ENCODE assay signal across 23 mouse cellular contexts in genomic region chr9:59654450-59654983, GRCm38 (mm10). TPM values are rescaled to one million over a fixed set of nuclear protein-coding genes. Genes with fewer than 3 reads are reported as not detected.
DNase-seq lines count a peak whose midpoint lies in the region; ATAC-seq and TF ChIP-seq lines count a peak whose summit lies in the region.
"Had no signal": no experiment of that assay in that cellular context is flagged by ENCODE, and none has a peak within 500 bp of the region (broad histone marks: within the 10 kb centered on the region; RNA-seq: fewer than 3 reads in every experiment).

No protein-coding gene starts in this region.

- no peaks in the 10 kb centered on the region for H3K9me3 ChIP-seq in midbrain, embryonic 11.5 days (ENCODE audit: control insufficient read depth, low read length)
- H3K9me3 ChIP-seq in midbrain, embryonic 14.5 days (ENCODE audit: control insufficient read depth, low read length): no peaks in the 10 kb centered on the region
- H3K9me3 ChIP-seq: embryonic facial prominence, embryonic 12.5 days; forebrain, embryonic 15.5 days; heart, embryonic 15.5 days; hindbrain, embryonic 13.5 days had no signal

- H3K9ac ChIP-seq in midbrain, embryonic 11.5 days (ENCODE audit: low read length): no peak overlapping the region
- no peak overlapping the region for H3K9ac ChIP-seq in midbrain, embryonic 14.5 days (replicated peaks; ENCODE audit: low read length)
- H3K9ac ChIP-seq: embryonic facial prominence, embryonic 12.5 days; forebrain, embryonic 15.5 days; heart, embryonic 15.5 days; hindbrain, embryonic 13.5 days had no signal

- 97% methylated on average over 2 of the region's 2 CpGs for WGBS in midbrain, embryonic 11.5 days
- 93% methylated on average over 2 of the region's 2 CpGs for WGBS in midbrain, embryonic 14.5 days
- 52% methylated on average over 2 of the region's 2 CpGs for WGBS in macrophage (ENCODE audit: missing documents)

- peaks cover 44% of the 10 kb centered on the region for H3K79me2 ChIP-seq in macrophage (ENCODE audit: inconsistent target)

- peaks cover 3% of the 10 kb centered on the region; the same call in 1 of the 2 replicates for H3K36me3 ChIP-seq in midbrain, embryonic 11.5 days (ENCODE audit: control insufficient read depth, insufficient read depth, low read length)
- peaks cover 27% of the 10 kb centered on the region for H3K36me3 ChIP-seq in midbrain, embryonic 14.5 days (ENCODE audit: control insufficient read depth, insufficient read depth, low read length)
- peaks cover 2% of the 10 kb centered on the region; the same call in 1 of the 2 replicates for H3K36me3 ChIP-seq in macrophage (ENCODE audit: inconsistent target)

- H3K4me3 ChIP-seq in gastrocnemius, adult 2 months: no peak overlapping the region
- H3K4me3 ChIP-seq in midbrain, embryonic 11.5 days (ENCODE audit: low read depth, low read length): no peak overlapping the region
- H3K4me3 ChIP-seq in midbrain, embryonic 14.5 days (replicated peaks; ENCODE audit: low read depth, low read length): no peak overlapping the region
- H3K4me3 ChIP-seq in macrophage (ENCODE audit: inconsistent target): peak overlapping the region; percentile 52; the same call in 1 of the 2 replicates
- H3K4me3 ChIP-seq: embryonic facial prominence, embryonic 12.5 days; forebrain, embryonic 15.5 days; heart, adult 2 months; heart, embryonic 15.5 days; hindbrain, embryonic 13.5 days had no signal

- intact Hi-C loops in gastrocnemius, adult 2 months (cut with DNase I): no loop called here
- intact Hi-C loops in gastrocnemius, postnatal 14 days (cut with DNase I; ENCODE audit: low total_unique reads): no loop called here

- peaks cover 6% of the 10 kb centered on the region for H3K4me1 ChIP-seq in midbrain, embryonic 11.5 days (ENCODE audit: control insufficient read depth, insufficient read depth, low read length)
- H3K4me1 ChIP-seq in midbrain, embryonic 14.5 days (ENCODE audit: control insufficient read depth, insufficient read depth, low read length): peaks cover 19% of the 10 kb centered on the region

- peak overlapping the region; percentile 99; the same call in 1 of the 2 replicates for H3K27ac ChIP-seq in gastrocnemius, adult 2 months
- no peak overlapping the region for H3K27ac ChIP-seq in midbrain, embryonic 11.5 days (ENCODE audit: low read depth, low read length)
- H3K27ac ChIP-seq in midbrain, embryonic 14.5 days (replicated peaks; ENCODE audit: low read depth, low read length): no peak overlapping the region
- peak overlapping the region; percentile 86 for H3K27ac ChIP-seq in macrophage
- H3K27ac ChIP-seq: embryonic facial prominence, embryonic 12.5 days; forebrain, embryonic 15.5 days; heart, adult 2 months; hindbrain, embryonic 13.5 days had no signal

- no peak for ATAC-seq in midbrain, embryonic 11.5 days (ENCODE audit: low FRiP score)
- ATAC-seq in midbrain, embryonic 14.5 days (ENCODE audit: low FRiP score, low TSS enrichment): no peak
- ATAC-seq in megakaryocyte progenitor cell, adult 5-6 weeks (replicated peaks; ENCODE audit: poor library complexity): no peak
- ATAC-seq: forebrain, embryonic 15.5 days; hindbrain, postnatal 0 days had no signal

- DNase-seq in gastrocnemius, adult 2 months: no peak
- DNase-seq in gastrocnemius, postnatal 14 days: no peak
- DNase-seq in midbrain, embryonic 11.5 days (ENCODE audit: low spot score, missing footprints): peak; percentile 21
- DNase-seq in midbrain, embryonic 14.5 days: no peak
- no peak for DNase-seq in layer of hippocampus, postnatal 10 days (ENCODE audit: low spot score in 2 of 2)
- DNase-seq: adrenal gland, adult 8-10 months; adrenal gland, postnatal 36 days; cerebellum, adult 11 months; cerebellum, adult 8-10 months; cerebellum, postnatal 14 days; embryo, embryonic 11 days; gastrocnemius, postnatal 10 days; heart, adult 2 months; heart, postnatal 14 days had no signal

- H3K4me2 ChIP-seq in midbrain, embryonic 11.5 days: no peak overlapping the region
- H3K4me2 ChIP-seq in midbrain, embryonic 14.5 days (ENCODE audit: low read length): no peak overlapping the region
- H3K4me2 ChIP-seq: embryonic facial prominence, embryonic 12.5 days; forebrain, embryonic 15.5 days had no signal

- TF ChIP-seq CTCF in gastrocnemius, adult 2 months (IDR thresholded peaks at IDR 0.05): no peak

- no peaks in the 10 kb centered on the region for H3K27me3 ChIP-seq in midbrain, embryonic 11.5 days (ENCODE audit: control insufficient read depth, insufficient read depth, low read length)
- no peaks in the 10 kb centered on the region for H3K27me3 ChIP-seq in midbrain, embryonic 14.5 days (ENCODE audit: control insufficient read depth, insufficient read depth, low read length)
- H3K27me3 ChIP-seq: CH12.LX; embryonic facial prominence, embryonic 12.5 days; forebrain, embryonic 15.5 days; heart, embryonic 15.5 days; hindbrain, embryonic 13.5 days had no signal

RNA-seq across cellular contexts. Expression of gene Pkm, which starts 1.7 kb away (rescaled TPM):
- 1,000 to 10,000 TPM; 2,556 to 3,331 TPM for total RNA-seq in gastrocnemius, adult 2 months (2021)
- total RNA-seq in gastrocnemius, postnatal 14 days (2021): 1,000 to 10,000 TPM; 2,510 to 2,651 TPM
- 1,888 and 2,059 TPM in 2 replicates for polyA plus RNA-seq in midbrain, embryonic 11.5 days (2014; fragmentation: Nextera tagmentation; extraction: Ambion mirVana)
- 836 and 1,041 TPM in 2 replicates for polyA plus RNA-seq in midbrain, embryonic 14.5 days (2014; fragmentation: Nextera tagmentation; extraction: Ambion mirVana)
- 100 to 1,000 TPM; 129 to 556 (median 289) TPM for total RNA-seq in macrophage (2018; cell fraction: chromatin; rRNA removed)
- total RNA-seq in macrophage (2018; cell fraction: cytosol; rRNA removed): 100 to 1,000 TPM; 377 to 606 (median 504) TPM
- total RNA-seq in macrophage (2018; cell fraction: nucleus; rRNA removed): 100 to 1,000 TPM; 209 to 932 (median 367) TPM
- 486 to 1,380 TPM (median 674 TPM) in 3 replicates for polyA plus RNA-seq in macrophage (2018)
- total RNA-seq in megakaryocyte progenitor cell, adult 5-6 weeks (2015): 151 and 190 TPM in 2 replicates
- total RNA-seq in megakaryocyte progenitor cell, adult 5-6 weeks (2017): 900 and 914 TPM in 2 replicates
- 100 to 1,000 TPM; 761 to 808 TPM for total RNA-seq in layer of hippocampus, postnatal 10 days (2021)

RNA-seq across cellular contexts. Expression of gene Gramd2, which starts 25.4 kb away (rescaled TPM):
- total RNA-seq in gastrocnemius, adult 2 months (2021): under 1 TPM; 0.11 to 0.13 TPM
- total RNA-seq in gastrocnemius, postnatal 14 days (2021): under 1 TPM; 0.09 to 0.18 TPM
- polyA plus RNA-seq in midbrain, embryonic 11.5 days (2014; fragmentation: Nextera tagmentation; extraction: Ambion mirVana): 0.15 and 0.18 TPM in 2 replicates
- polyA plus RNA-seq in midbrain, embryonic 14.5 days (2014; fragmentation: Nextera tagmentation; extraction: Ambion mirVana): 2.8 and 5.2 TPM in 2 replicates
- not detected for total RNA-seq in macrophage (2018; cell fraction: chromatin; rRNA removed)
- under 1 TPM in 1 of 26 experiments, not detected in 25; 0.19 TPM for total RNA-seq in macrophage (2018; cell fraction: cytosol; rRNA removed)
- total RNA-seq in macrophage (2018; cell fraction: nucleus; rRNA removed): not detected
- polyA plus RNA-seq in macrophage (2018): 0.20 TPM in 1 of 3 replicates, not detected in the others
- total RNA-seq in megakaryocyte progenitor cell, adult 5-6 weeks (2015): 0.02 TPM in 1 of 2 replicates, not detected in the other
- total RNA-seq in megakaryocyte progenitor cell, adult 5-6 weeks (2017): 0.14 TPM in 1 of 2 replicates, not detected in the other
- 10 to 100 TPM; 12.8 to 14.7 TPM for total RNA-seq in layer of hippocampus, postnatal 10 days (2021)
- total RNA-seq: CH12.LX; common myeloid progenitor, adult 5-6 weeks; heart, adult 2 months had no signal

RNA-seq across cellular contexts. Expression of gene Parp6, which starts 37.4 kb away (rescaled TPM):
- total RNA-seq in gastrocnemius, adult 2 months (2021): 10 to 100 TPM; 25.7 to 26.0 TPM
- 10 to 100 TPM; 12.3 to 13.8 TPM for total RNA-seq in gastrocnemius, postnatal 14 days (2021)
- 90.8 and 91.7 TPM in 2 replicates for polyA plus RNA-seq in midbrain, embryonic 11.5 days (2014; fragmentation: Nextera tagmentation; extraction: Ambion mirVana)
- 205 and 226 TPM in 2 replicates for polyA plus RNA-seq in midbrain, embryonic 14.5 days (2014; fragmentation: Nextera tagmentation; extraction: Ambion mirVana)
- 100 to 1,000 TPM in 3 of 26 experiments, 10 to 100 TPM in 23; 20.5 to 116 (median 57.6) TPM for total RNA-seq in macrophage (2018; cell fraction: chromatin; rRNA removed)
- total RNA-seq in macrophage (2018; cell fraction: cytosol; rRNA removed): 10 to 100 TPM in 12 of 26 experiments, 1 to 10 TPM in 14; 6.8 to 12.4 (median 9.8) TPM
- 10 to 100 TPM in 25 of 26 experiments, 1 to 10 TPM in 1; 9.1 to 79.5 (median 26.4) TPM for total RNA-seq in macrophage (2018; cell fraction: nucleus; rRNA removed)
- polyA plus RNA-seq in macrophage (2018): 7.7 to 12.5 TPM (median 10.1 TPM) in 3 replicates
- total RNA-seq in megakaryocyte progenitor cell, adult 5-6 weeks (2015): 37.6 and 52.4 TPM in 2 replicates
- 15.7 and 24.5 TPM in 2 replicates for total RNA-seq in megakaryocyte progenitor cell, adult 5-6 weeks (2017)
- 100 to 1,000 TPM; 177 to 180 TPM for total RNA-seq in layer of hippocampus, postnatal 10 days (2021)

Comparison
In these comparisons a context has a peak if more than half of its experiments do, and no peak if none do; other contexts are left out.
1. H3K27ac ChIP-seq: peak in gastrocnemius, adult 2 months (single experiment) and macrophage (single experiment); none in midbrain, embryonic 11.5 days (single experiment) and midbrain, embryonic 14.5 days (single experiment).
2. RNA of gene Gramd2, which starts 25.4 kb away (total RNA-seq): 12.8 to 14.7 TPM in layer of hippocampus, postnatal 10 days; 0.09 to 0.18 TPM in gastrocnemius, postnatal 14 days, 0.11 to 0.13 TPM in gastrocnemius, adult 2 months and 0.02 to 0.14 TPM in megakaryocyte progenitor cell, adult 5-6 weeks; every median in the first group is over 10 times any median in the second.